Mouse (Mus musculus): Measurements from ENCODE around the gene Atp8b5. TPM values are rescaled to one million over a fixed set of nuclear protein-coding genes. Genes with fewer than 3 reads are reported as not detected.

Atp8b5 gene
- polyA plus RNA-seq, 1 experiment = 0.11 TPM

GRCm38 (mm10) chr4:43364914-43365560 lies 98.1 kb downstream of the Atp8b5 start:
- Histone ChIP-seq H3K27ac (ENCODE audit: insufficient read depth, low read depth, low read length) (no peak overlapping the region), H3K27me3 (ENCODE audit: control insufficient read depth, insufficient read depth, low read length) (no peaks in the 10 kb centered on the region), H3K36me3 (ENCODE audit: control insufficient read depth, insufficient read depth, low read length) (no peaks in the 10 kb centered on the region), H3K4me3 (ENCODE audit: low read depth, low read length) (no peak overlapping the region), H3K4me1 (ENCODE audit: control insufficient read depth, insufficient read depth, insufficient read length, low read length) (peaks cover 15% of the 10 kb centered on the region; the same call in 1 of the 2 replicates)
- 25% methylated on average over 11 of the region's 11 CpGs for WGBS
- TF ChIP-seq CTCF (IDR thresholded peaks at IDR 0.05; ENCODE audit: extremely low read depth, insufficient read length, insufficient replicate concordance, low read depth, low read length) (no peak), POLR2A (IDR thresholded peaks at IDR 0.05; ENCODE audit: low read depth, low read length) (no peak)

- H3K27me3 ChIP-seq (ENCODE audit: control insufficient read depth, insufficient read depth, low read length) = no peaks in the 10 kb centered on the region
- H3K4me1 ChIP-seq (ENCODE audit: control insufficient read depth, insufficient read depth, insufficient read length, low read length) = peaks cover 12% of the 10 kb centered on the region; the same call in 1 of the 2 replicates
- 85% methylated on average over 5 of the region's 5 CpGs for WGBS
- no peak overlapping the region for H3K4me3 ChIP-seq (ENCODE audit: low read depth, low read length)
- TF ChIP-seq POLR2A (IDR thresholded peaks at IDR 0.05; ENCODE audit: low read depth, low read length) = no peak
- TF ChIP-seq CTCF (IDR thresholded peaks at IDR 0.05; ENCODE audit: extremely low read depth, insufficient read length, insufficient replicate concordance, low read depth, low read length) = no peak
- H3K36me3 ChIP-seq (ENCODE audit: control insufficient read depth, insufficient read depth, low read length) = no peaks in the 10 kb centered on the region
- no peak overlapping the region for H3K27ac ChIP-seq (ENCODE audit: insufficient read depth, low read depth, low read length)
These were observed 100.3 kb downstream of the Atp8b5 start for GRCm38 (mm10) chr4:43367295-43367694.

- TF ChIP-seq POLR2A (IDR thresholded peaks at IDR 0.05; ENCODE audit: low read depth, low read length) (no peak), CTCF (IDR thresholded peaks at IDR 0.05; ENCODE audit: extremely low read depth, insufficient read length, insufficient replicate concordance, low read depth, low read length) (no peak)
- WGBS = 84% methylated on average over 9 of the region's 9 CpGs
- Histone ChIP-seq H3K4me3 (ENCODE audit: low read depth, low read length) (no peak overlapping the region), H3K36me3 (ENCODE audit: control insufficient read depth, insufficient read depth, low read length) (no peaks in the 10 kb centered on the region), H3K27me3 (ENCODE audit: control insufficient read depth, insufficient read depth, low read length) (no peaks in the 10 kb centered on the region), H3K27ac (ENCODE audit: insufficient read depth, low read depth, low read length) (no peak overlapping the region), H3K4me1 (ENCODE audit: control insufficient read depth, insufficient read depth, insufficient read length, low read length) (peaks cover 14% of the 10 kb centered on the region; the same call in 1 of the 2 replicates)
These were observed 100.8 kb downstream of the Atp8b5 start for GRCm38 (mm10) chr4:43367787-43368186.

- Histone ChIP-seq H3K4me3 (ENCODE audit: low read depth, low read length) (no peak overlapping the region), H3K27me3 (ENCODE audit: control insufficient read depth, insufficient read depth, low read length) (no peaks in the 10 kb centered on the region), H3K36me3 (ENCODE audit: control insufficient read depth, insufficient read depth, low read length) (no peaks in the 10 kb centered on the region), H3K4me1 (ENCODE audit: control insufficient read depth, insufficient read depth, insufficient read length, low read length) (0 out of 2 replicates have a peak, but pooled peaks cover 2% of the 10 kb centered on the region), H3K27ac (ENCODE audit: insufficient read depth, low read depth, low read length) (no peak overlapping the region)
- WGBS = 76% methylated on average over 11 of the region's 11 CpGs
- TF ChIP-seq CTCF (IDR thresholded peaks at IDR 0.05; ENCODE audit: extremely low read depth, insufficient read length, insufficient replicate concordance, low read depth, low read length) (no peak), POLR2A (IDR thresholded peaks at IDR 0.05; ENCODE audit: low read depth, low read length) (no peak)
These were observed 104.4 kb downstream of the Atp8b5 start for GRCm38 (mm10) chr4:43371406-43371805.

GRCm38 (mm10) chr4:43372155-43372554 lies 105.2 kb downstream of the Atp8b5 start:
- Histone ChIP-seq H3K4me3 (ENCODE audit: low read depth, low read length) (no peak overlapping the region), H3K4me1 (ENCODE audit: control insufficient read depth, insufficient read depth, insufficient read length, low read length) (0 out of 2 replicates have a peak, but pooled peaks cover 2% of the 10 kb centered on the region), H3K36me3 (ENCODE audit: control insufficient read depth, insufficient read depth, low read length) (no peaks in the 10 kb centered on the region), H3K27me3 (ENCODE audit: control insufficient read depth, insufficient read depth, low read length) (no peaks in the 10 kb centered on the region), H3K27ac (ENCODE audit: insufficient read depth, low read depth, low read length) (no peak overlapping the region)
- WGBS = 25% methylated on average over 4 of the region's 4 CpGs
- TF ChIP-seq CTCF (IDR thresholded peaks at IDR 0.05; ENCODE audit: extremely low read depth, insufficient read length, insufficient replicate concordance, low read depth, low read length) (no peak), POLR2A (IDR thresholded peaks at IDR 0.05; ENCODE audit: low read depth, low read length) (no peak)

GRCm38 (mm10) chr4:43374266-43374665 lies 107.3 kb downstream of the Atp8b5 start:
- WGBS = 58% methylated on average over 4 of the region's 4 CpGs
- no peak overlapping the region for H3K27ac ChIP-seq (ENCODE audit: insufficient read depth, low read depth, low read length)
- TF ChIP-seq CTCF (IDR thresholded peaks at IDR 0.05; ENCODE audit: extremely low read depth, insufficient read length, insufficient replicate concordance, low read depth, low read length) (no peak), POLR2A (IDR thresholded peaks at IDR 0.05; ENCODE audit: low read depth, low read length) (no peak)
- no peak overlapping the region for H3K4me3 ChIP-seq (ENCODE audit: low read depth, low read length)
- H3K36me3 ChIP-seq (ENCODE audit: control insufficient read depth, insufficient read depth, low read length) = no peaks in the 10 kb centered on the region
- H3K4me1 ChIP-seq (ENCODE audit: control insufficient read depth, insufficient read depth, insufficient read length, low read length) = 0 out of 2 replicates have a peak, but pooled peaks cover 2% of the 10 kb centered on the region
- no peaks in the 10 kb centered on the region for H3K27me3 ChIP-seq (ENCODE audit: control insufficient read depth, insufficient read depth, low read length)

GRCm38 (mm10) chr4:43379601-43380000 lies 112.6 kb downstream of the Atp8b5 start:
- H3K27me3 ChIP-seq (ENCODE audit: control insufficient read depth, insufficient read depth, low read length) = no peaks in the 10 kb centered on the region
- 65% methylated on average over 6 of the region's 6 CpGs for WGBS
- H3K36me3 ChIP-seq (ENCODE audit: control insufficient read depth, insufficient read depth, low read length) = no peaks in the 10 kb centered on the region
- peaks cover 3% of the 10 kb centered on the region for H3K4me1 ChIP-seq (ENCODE audit: control insufficient read depth, insufficient read depth, insufficient read length, low read length)
- no peak for TF ChIP-seq CTCF (IDR thresholded peaks at IDR 0.05; ENCODE audit: extremely low read depth, insufficient read length, insufficient replicate concordance, low read depth, low read length)
- no peak for TF ChIP-seq POLR2A (IDR thresholded peaks at IDR 0.05; ENCODE audit: low read depth, low read length)
- no peak overlapping the region for H3K4me3 ChIP-seq (ENCODE audit: low read depth, low read length)
- no peak overlapping the region for H3K27ac ChIP-seq (ENCODE audit: insufficient read depth, low read depth, low read length)
